Mouse (Mus musculus) neural tube, embryonic 15.5 days (tissue): ENCODE results near the gene Ifnk. TPM values are rescaled to one million over a fixed set of nuclear protein-coding genes. Genes with fewer than 3 reads are reported as not detected.

Experiments used
- ATAC-seq: fragments of 200-750 bp; cut with Nextera tagmentation; 2 replicates; pipeline ENCODE4 v1.8.0; 2017; ENCODE audit warnings: mild to moderate bottlenecking, moderate TSS enrichment, moderate library complexity; ENCODE audit not compliant: low FRiP score
- H3K27ac ChIP-seq: fragments of 300-500 bp; sonication (generic); replicated peaks from 2 replicates; pipeline ENCODE4 v1.5.1; 2015; ENCODE audit warnings: mild to moderate bottlenecking, inconsistent platforms
- H3K27me3 ChIP-seq: fragments of 300-500 bp; sonication (generic); replicated peaks from 2 replicates; pipeline ENCODE4 v1.6.1; 2015; ENCODE audit warnings: inconsistent platforms
- H3K36me3 ChIP-seq: fragments of 300-500 bp; sonication (generic); 2 replicates; pipeline ENCODE4 v1.6.1; 2015; ENCODE audit warnings: inconsistent platforms
- H3K4me1 ChIP-seq: fragments of 300-500 bp; sonication (generic); 2 replicates; pipeline ENCODE4 v1.6.1; 2015; ENCODE audit warnings: inconsistent platforms
- H3K4me2 ChIP-seq: fragments of 300-500 bp; sonication (generic); 2 replicates; pipeline ENCODE4 v1.6.1; 2015; ENCODE audit warnings: inconsistent platforms, mild to moderate bottlenecking, moderate library complexity
- H3K4me3 ChIP-seq: fragments of 300-500 bp; sonication (generic); replicated peaks from 2 replicates; pipeline ENCODE4 v1.5.1; 2015; ENCODE audit warnings: mild to moderate bottlenecking, inconsistent platforms
- H3K9ac ChIP-seq: fragments of 300-500 bp; sonication (generic); replicated peaks from 2 replicates; pipeline ENCODE4 v1.6.1; 2015; ENCODE audit warnings: mild to moderate bottlenecking, inconsistent platforms
- H3K9me3 ChIP-seq: fragments of 300-500 bp; sonication (generic); replicated peaks from 2 replicates; pipeline ENCODE4 v1.6.1; 2016; ENCODE audit warnings: inconsistent platforms
- WGBS: fragments of 180-500 bp; shearing (Covaris S2); methylation state at CpG from one replicate; pipeline ENCODE4 v1.1.7; 2015; ENCODE audit warnings: mixed read lengths; 5-methylcytosine and 5-hydroxymethylcytosine counted together
- polyA plus RNA-seq: library from polyadenylated mRNA; unstranded; fragments of >200 nt; fragmentation: Nextera tagmentation; extraction: Ambion mirVana; gene quantifications from 2 replicates; pipeline ENCODE4 v1.2.1, GENCODE M21; 2015

Gene Ifnk
- polyA plus RNA-seq, 1 experiment from 2014 or later, result not detected

DNA sequence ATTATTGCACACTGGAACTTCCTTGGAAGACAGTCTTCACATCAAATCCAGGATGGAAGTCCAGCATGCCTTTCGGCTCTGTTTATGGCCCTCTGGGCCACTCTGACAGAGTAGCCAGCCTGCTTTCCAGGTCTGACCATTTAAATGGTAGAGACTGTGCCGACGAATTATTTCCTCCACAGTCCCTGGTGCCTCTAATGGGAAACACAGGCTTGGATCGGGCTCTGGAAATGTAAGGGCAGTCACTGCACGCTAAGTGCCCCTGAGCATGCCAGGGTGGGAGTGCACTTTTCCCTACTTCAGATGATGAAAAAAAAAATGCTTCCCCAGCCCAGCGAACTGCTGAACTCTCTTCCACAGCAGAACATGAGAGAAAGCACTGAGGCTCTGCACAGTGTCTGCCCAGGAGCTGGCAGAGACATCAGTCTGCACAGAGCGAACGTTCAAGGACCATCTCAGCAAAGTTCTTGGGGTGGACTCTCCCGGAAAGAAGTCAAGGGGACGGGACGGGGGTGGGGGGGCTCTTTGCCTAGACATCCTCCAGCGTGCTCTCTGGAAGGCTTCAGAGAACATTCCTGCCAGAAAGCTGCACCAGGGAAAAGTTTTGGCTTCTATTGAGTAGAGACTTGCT is 8.3 kb upstream of the Ifnk start:
- Histone ChIP-seq H3K27ac (no peak overlapping the region), H3K9me3 (no peaks in the 10 kb centered on the region), H3K4me1 (no peaks in the 10 kb centered on the region), H3K4me3 (no peak overlapping the region), H3K27me3 (no peaks in the 10 kb centered on the region), H3K9ac (no peak overlapping the region), H3K4me2 (no peak overlapping the region), H3K36me3 (no peaks in the 10 kb centered on the region)
- no peak for ATAC-seq
- WGBS, result 77% methylated on average over 12 of the region's 12 CpGs

DNA sequence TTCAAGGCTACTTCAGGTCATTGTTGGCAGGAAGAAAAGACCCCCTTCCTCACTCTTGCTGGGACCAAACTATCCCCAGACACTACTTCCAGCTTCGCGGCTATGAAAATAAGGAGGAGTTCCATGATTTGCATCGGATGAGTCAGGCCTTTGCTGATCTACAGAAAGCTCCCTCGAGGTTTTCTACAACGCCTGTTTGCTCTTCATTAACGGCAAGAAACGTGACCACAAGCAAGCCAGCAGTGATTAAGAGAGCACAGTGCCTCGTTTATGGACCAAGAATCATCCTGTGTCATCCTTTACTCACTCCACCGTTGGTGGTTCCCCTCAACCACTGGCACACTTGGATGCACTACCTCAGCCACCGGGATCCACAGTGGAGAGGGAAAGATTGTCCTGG is 6.1 kb upstream of the Ifnk start:
- H3K9me3 ChIP-seq, result no peaks in the 10 kb centered on the region
- WGBS, result 78% methylated on average over 10 of the region's 10 CpGs

DNA sequence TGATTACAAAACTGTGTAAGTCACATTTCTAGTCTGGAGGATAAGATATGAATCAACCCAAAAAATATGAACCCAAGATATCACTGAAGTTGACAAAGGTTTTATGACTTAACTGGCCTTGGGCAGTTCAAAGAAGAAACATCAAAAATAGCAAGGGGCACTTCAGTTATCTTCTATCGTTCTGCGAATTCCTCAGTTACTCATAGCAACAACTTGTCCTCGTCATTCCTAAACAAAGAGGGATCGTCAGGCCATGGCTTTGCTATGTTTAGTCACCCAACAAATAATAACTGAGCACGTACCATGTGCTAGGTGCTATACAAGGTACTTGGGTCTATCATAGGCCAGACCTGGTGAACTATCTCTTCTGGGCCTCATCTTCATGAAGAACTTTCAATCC is 5.3 kb upstream of the Ifnk start:
- H3K36me3 ChIP-seq, result no peaks in the 10 kb centered on the region
- H3K9ac ChIP-seq, result no peak overlapping the region
- no peaks in the 10 kb centered on the region for H3K4me1 ChIP-seq
- no peak for ATAC-seq
- H3K27ac ChIP-seq, result no peak overlapping the region
- no peaks in the 10 kb centered on the region for H3K9me3 ChIP-seq
- no peaks in the 10 kb centered on the region for H3K27me3 ChIP-seq
- no peak overlapping the region for H3K4me2 ChIP-seq
- no peak overlapping the region for H3K4me3 ChIP-seq
- 93% methylated on average over 5 of the region's 5 CpGs for WGBS

More for the DNA sequence above, 6.1 kb upstream of the Ifnk start:
- no peaks in the 10 kb centered on the region for H3K36me3 ChIP-seq
- H3K4me3 ChIP-seq, result no peak overlapping the region
- H3K9ac ChIP-seq, result no peak overlapping the region
- no peak overlapping the region for H3K27ac ChIP-seq
- no peak overlapping the region for H3K4me2 ChIP-seq
- H3K4me1 ChIP-seq, result no peaks in the 10 kb centered on the region
- no peaks in the 10 kb centered on the region for H3K27me3 ChIP-seq
- no peak for ATAC-seq

DNA sequence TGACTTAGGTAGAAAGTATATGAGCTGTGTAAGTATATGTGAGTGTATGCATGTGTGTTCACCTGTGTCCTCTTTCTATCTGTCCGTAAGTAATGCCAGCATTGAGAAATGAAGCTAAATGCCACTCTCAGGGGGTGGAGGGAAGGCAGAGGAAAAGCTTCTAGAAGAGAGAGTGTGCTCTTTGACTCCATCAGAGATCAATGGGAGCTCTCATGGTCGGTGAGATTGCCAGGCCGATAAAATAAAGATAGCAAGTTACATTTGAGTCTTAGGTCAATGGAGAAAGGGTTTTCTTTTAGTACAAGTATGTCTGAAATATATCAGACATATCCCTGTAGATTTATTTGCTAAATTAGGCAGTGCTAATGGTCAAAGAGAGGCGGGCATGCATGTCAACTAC is 3.5 kb upstream of the Ifnk start:
- ATAC-seq, result no peak
- Histone ChIP-seq H3K9me3 (no peaks in the 10 kb centered on the region), H3K4me2 (no peak overlapping the region), H3K9ac (no peak overlapping the region), H3K27me3 (no peaks in the 10 kb centered on the region), H3K4me3 (no peak overlapping the region), H3K36me3 (no peaks in the 10 kb centered on the region), H3K27ac (no peak overlapping the region), H3K4me1 (no peaks in the 10 kb centered on the region)
- WGBS, result 90% methylated on average over 4 of the region's 4 CpGs

DNA sequence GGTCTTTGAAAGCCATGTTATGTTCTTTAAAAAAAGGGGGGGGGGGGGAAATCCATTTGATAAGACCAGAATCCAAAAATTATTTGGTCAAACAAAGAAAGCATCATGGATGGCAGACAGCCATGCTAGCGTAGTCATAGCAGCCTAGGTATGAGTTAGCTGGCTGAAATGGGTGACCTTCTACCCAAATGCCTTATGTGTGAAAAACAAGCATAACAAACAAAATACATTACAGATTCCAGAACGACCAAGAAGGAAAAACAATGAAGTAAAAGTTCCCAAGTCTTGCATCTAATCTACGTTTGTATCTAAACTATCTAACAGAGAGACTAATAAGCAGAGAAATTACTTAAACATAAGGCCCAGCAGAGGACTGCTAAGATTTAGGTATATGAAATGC is 1.1 kb upstream of the Ifnk start:
- H3K27me3 ChIP-seq, result no peaks in the 10 kb centered on the region; the same call in 1 of the 2 replicates
- H3K9ac ChIP-seq, result no peak overlapping the region
- H3K36me3 ChIP-seq, result no peaks in the 10 kb centered on the region
- no peaks in the 10 kb centered on the region for H3K9me3 ChIP-seq
- 89% methylated on average over 3 of the region's 3 CpGs for WGBS
- H3K4me2 ChIP-seq, result no peak overlapping the region
- ATAC-seq, result no peak
- no peak overlapping the region for H3K4me3 ChIP-seq
- no peak overlapping the region for H3K27ac ChIP-seq
- peaks cover 4% of the 10 kb centered on the region for H3K4me1 ChIP-seq

DNA sequence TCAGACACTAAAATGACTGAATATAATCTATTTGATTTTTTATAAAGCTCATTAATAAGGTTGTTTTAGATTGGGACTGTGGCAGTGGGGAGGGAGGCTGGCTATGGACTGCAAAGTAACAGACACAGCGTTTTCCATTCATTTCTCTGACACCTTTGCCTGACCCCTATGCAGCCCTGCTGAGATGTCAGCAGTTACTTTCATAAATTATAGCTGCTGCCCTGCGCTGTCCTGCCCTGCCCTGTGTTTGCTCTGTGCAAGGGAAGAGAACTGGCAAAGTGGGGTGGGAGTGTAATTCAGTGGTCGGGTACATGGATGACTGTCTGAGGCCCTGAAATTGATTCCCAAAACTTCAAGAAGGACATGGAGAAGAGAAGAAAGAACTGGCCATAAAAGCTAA is 2.2 kb downstream of the Ifnk start:
- Histone ChIP-seq H3K27ac (no peak overlapping the region), H3K9ac (no peak overlapping the region), H3K4me3 (no peak overlapping the region), H3K4me2 (no peak overlapping the region), H3K4me1 (peaks cover 18% of the 10 kb centered on the region), H3K9me3 (no peaks in the 10 kb centered on the region), H3K36me3 (no peaks in the 10 kb centered on the region), H3K27me3 (peaks cover 6% of the 10 kb centered on the region; the same call in 1 of the 2 replicates)
- WGBS, result 22% methylated on average over 3 of the region's 3 CpGs
- no peak for ATAC-seq

DNA sequence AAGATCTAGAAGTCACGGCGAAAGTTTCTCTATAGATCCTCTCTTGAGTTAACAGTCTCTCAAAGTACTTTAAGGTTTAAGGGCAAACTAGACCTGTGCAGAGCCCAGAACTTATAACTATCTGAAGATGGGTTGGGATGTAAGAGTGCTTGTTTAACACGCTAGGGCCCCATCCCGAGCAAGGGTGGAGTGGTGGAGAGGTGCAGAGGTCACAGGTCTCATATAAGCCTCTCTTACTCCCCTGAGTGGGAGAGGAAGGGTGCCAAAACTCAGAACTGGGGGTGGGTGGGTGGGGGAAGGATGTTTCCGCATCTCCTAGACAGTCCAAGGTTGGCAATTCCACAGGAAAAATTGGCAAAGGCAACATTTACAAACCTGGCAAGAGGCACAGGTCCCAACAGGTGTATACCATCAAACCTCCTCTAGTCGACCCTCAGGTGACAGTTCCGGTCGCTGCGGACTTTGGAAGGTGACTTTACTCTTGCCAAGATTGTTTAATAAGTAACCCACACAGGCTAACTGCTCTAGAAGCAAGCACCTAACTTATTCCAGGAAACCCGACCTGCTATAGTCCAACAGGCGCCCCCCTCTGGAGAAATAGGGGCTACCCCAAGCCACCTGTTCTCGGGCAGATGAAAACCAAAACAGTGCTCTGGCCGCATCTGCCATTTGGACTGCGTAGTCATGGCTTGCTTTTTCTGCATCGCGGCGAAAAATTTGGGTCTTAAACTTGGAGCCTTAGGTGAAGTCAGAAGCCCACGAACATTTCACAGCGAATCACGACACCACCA is 3.5 kb downstream of the Ifnk start:
- H3K27me3 ChIP-seq, result peaks cover 6% of the 10 kb centered on the region; the same call in 1 of the 2 replicates
- H3K9me3 ChIP-seq, result no peaks in the 10 kb centered on the region
- WGBS, result 26% methylated on average over 20 of the region's 20 CpGs
- H3K4me1 ChIP-seq, result peaks cover 18% of the 10 kb centered on the region
- peak overlapping the region; percentile 51 for H3K4me3 ChIP-seq
- ATAC-seq, result no peak
- peak overlapping the region; percentile 54; the same call in 1 of the 2 replicates for H3K9ac ChIP-seq
- H3K27ac ChIP-seq, result no peak overlapping the region
- peak overlapping the region; percentile 97 for H3K4me2 ChIP-seq
- H3K36me3 ChIP-seq, result no peaks in the 10 kb centered on the region

DNA sequence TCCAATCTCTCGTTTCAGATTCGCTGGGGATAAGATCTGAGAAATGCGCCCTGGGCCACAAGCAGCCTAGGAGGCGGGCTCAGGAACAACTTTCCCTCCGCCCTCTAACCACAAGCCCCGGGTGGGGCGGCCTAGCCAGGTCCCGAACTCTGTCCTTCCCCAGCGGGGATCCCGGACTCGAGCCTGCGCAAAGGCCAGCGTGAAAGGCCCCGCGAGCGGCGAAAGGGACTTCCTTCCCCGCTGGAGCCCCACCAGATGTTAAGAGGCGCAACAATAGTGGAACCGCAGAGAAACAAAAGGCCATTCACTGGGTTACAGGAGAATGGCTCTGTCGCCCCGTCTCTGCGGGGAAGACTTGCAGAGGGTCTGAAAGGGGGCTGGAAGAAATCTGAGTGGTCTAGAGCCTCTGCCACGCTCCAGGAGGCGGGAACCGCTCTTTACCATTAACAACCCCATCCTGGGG is 4.3 kb downstream of the Ifnk start:
- H3K9me3 ChIP-seq, result no peaks in the 10 kb centered on the region
- peak overlapping the region; percentile 54 for H3K9ac ChIP-seq
- ATAC-seq, result peak; percentile 55; the same call in 1 of the 2 replicates
- peaks cover 6% of the 10 kb centered on the region; the same call in 1 of the 2 replicates for H3K27me3 ChIP-seq
- peak overlapping the region; percentile 51 for H3K4me3 ChIP-seq
- H3K4me2 ChIP-seq, result peak overlapping the region; percentile 97
- 0 out of 2 replicates have a peak overlapping the region, but pooled peaks have one; percentile 41 for H3K27ac ChIP-seq
- WGBS, result under 1% methylated on average over 26 of the region's 26 CpGs
- H3K4me1 ChIP-seq, result peaks cover 18% of the 10 kb centered on the region
- no peaks in the 10 kb centered on the region for H3K36me3 ChIP-seq

DNA sequence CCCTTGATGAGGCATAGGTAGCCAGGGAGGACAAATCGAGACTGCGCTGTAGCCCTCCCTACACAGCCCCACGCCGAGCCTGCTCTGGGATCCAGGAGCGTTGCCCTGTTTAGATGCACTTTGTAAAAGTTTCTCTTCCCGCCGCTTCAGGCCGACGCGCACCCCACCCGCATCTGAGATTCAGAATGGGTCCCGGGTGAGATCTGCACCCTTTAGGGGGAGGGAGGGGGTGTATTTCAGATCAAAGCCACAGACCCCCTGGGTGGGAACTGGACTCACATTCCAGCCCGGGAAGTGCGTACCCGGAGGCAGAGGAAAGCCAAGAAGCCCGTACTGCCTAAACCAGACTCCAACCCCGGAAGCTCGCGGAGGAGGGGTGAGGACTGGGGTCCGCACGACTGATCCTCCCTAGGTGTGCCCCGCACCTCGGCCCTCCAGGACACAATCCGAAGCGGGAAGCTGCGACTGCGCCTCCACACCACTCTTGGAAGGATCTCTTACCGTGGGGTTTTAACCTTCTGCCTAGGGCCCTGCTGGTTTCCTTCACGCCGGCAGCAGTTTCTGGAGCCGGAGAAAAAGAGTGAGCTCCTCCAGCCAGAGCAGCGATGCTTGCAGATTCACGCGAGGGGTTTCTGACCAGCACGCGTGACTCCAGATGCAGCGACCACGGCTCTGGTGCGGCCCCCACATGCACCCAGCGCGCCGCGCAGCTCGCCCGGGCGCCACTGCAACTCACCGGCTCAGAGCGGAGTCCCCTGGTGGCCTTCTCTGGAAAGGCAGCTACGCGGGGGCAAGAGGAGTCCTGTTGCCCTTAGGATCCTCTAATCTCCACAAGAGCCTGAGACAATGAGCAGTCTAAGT is 5.1 kb downstream of the Ifnk start, which contains the start of gene Mob3b:
Gene Mob3b, minus strand, starts transcription at position 734 of the 861 bp plus-strand sequence.
- H3K9me3 ChIP-seq, result no peaks in the 10 kb centered on the region
- peak; percentile 89 for ATAC-seq

DNA sequence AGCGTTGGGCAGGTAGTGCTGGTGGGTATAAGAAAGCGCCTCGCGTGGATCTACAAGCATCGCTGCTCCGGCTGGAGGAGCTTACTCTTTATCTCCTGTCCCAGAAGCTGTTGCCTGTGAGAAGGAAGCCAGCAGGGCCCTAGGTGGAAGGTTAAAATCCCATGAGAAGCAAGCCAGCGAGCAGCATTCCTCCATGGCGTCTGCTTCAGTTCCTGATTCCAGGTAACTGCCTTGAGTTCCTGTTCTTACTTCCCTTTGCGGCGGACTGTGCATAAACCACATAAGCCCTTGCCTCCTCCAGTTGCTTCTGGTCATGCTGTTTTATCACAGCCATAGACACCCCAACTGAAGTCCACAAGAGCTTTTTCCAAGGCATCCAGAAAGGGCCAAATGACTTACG is 6.0 kb downstream of the Ifnk start:
- no peak overlapping the region for H3K27ac ChIP-seq
- 72% methylated on average over 11 of the region's 11 CpGs for WGBS
- no peak overlapping the region for H3K9ac ChIP-seq
- H3K4me3 ChIP-seq, result 0 out of 2 replicates have a peak overlapping the region, but pooled peaks have one; percentile 51
- ATAC-seq, result no peak
- H3K27me3 ChIP-seq, result peaks cover 6% of the 10 kb centered on the region; the same call in 1 of the 2 replicates
- no peaks in the 10 kb centered on the region for H3K36me3 ChIP-seq
- H3K4me2 ChIP-seq, result peak overlapping the region; percentile 97
- H3K4me1 ChIP-seq, result peaks cover 18% of the 10 kb centered on the region
- no peaks in the 10 kb centered on the region for H3K9me3 ChIP-seq

More for the DNA sequence above, 5.1 kb downstream of the Ifnk start, which contains the start of gene Mob3b:
- Histone ChIP-seq H3K9ac (peak within 1 kb of the TSS; percentile 54), H3K4me2 (peak within 1 kb of the TSS; percentile 97), H3K27ac (peak within 1 kb of the TSS; percentile 49), H3K4me1 (peaks cover 18% of the 10 kb centered on the region), H3K4me3 (peak within 1 kb of the TSS; percentile 51), H3K36me3 (no peaks in the 10 kb centered on the region), H3K27me3 (peaks cover 6% of the 10 kb centered on the region; the same call in 1 of the 2 replicates)
- under 1% methylated on average over 50 of the region's 50 CpGs for WGBS

DNA sequence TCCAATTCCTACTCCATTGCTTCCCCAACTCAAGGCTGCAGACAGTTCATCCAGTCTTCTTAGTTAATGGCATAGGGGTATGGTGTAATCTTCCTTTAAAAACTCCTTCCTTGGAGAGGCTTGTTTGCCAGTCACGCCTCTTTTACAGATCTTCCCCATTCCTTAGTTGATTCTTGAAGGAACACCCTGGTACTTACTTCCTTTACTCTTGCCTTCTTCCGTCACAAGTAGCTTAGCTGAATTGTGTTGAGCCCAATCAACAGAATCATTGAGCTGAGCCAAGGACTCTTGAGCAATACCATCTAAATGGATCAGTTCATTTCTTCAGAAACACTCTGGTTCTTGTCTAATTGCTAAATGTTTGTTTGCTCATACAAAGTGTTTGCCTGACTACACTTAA is 13.4 kb downstream of the Ifnk start:
- Histone ChIP-seq H3K4me2 (no peak overlapping the region), H3K9ac (no peak overlapping the region), H3K27me3 (no peaks in the 10 kb centered on the region), H3K4me3 (no peak overlapping the region), H3K4me1 (0 out of 2 replicates have a peak, but pooled peaks cover 3% of the 10 kb centered on the region), H3K27ac (no peak overlapping the region), H3K9me3 (no peaks in the 10 kb centered on the region), H3K36me3 (no peaks in the 10 kb centered on the region)
- WGBS, result 87% methylated on average over 2 of the region's 2 CpGs
- no peak for ATAC-seq
